ENCODE assay signal across 23 mouse cellular contexts in genomic region chr15:98148356-98148755, GRCm38 (mm10). TPM values are rescaled to one million over a fixed set of nuclear protein-coding genes. Genes with fewer than 3 reads are reported as not detected.
A peak's percentile ranks its signal among the peaks of the same experiment; 100 is the strongest.
DNase-seq lines count a peak whose midpoint lies in the region; ATAC-seq and TF ChIP-seq lines count a peak whose summit lies in the region.
"Had no signal": no experiment of that assay in that cellular context is flagged by ENCODE, and none has a peak within 500 bp of the region (broad histone marks: within the 10 kb centered on the region; RNA-seq: fewer than 3 reads in every experiment).

No protein-coding gene starts in this region.

- no peak for ATAC-seq in heart, embryonic 11.5 days (replicated peaks; ENCODE audit: insufficient number of reproducible peaks, low FRiP score, low TSS enrichment)
- ATAC-seq: liver, postnatal 0 days had no signal

- no peak for TF ChIP-seq POLR2A in ES-Bruce4 (IDR thresholded peaks at IDR 0.05; ENCODE audit: insufficient read depth, low read length)

- no peak for DNase-seq in heart, adult 8-10 months (ENCODE audit: low spot score)
- DNase-seq in cerebellum, adult 11 months = peak; percentile 58
- DNase-seq in cerebellum, postnatal 14 days = peak; percentile 50 to 52
- DNase-seq in layer of hippocampus, adult 9-11 months = no peak
- no peak for DNase-seq in right cerebral cortex, postnatal 14 days
- DNase-seq: adrenal gland, postnatal 36 days; gastrocnemius, postnatal 36 days; kidney, postnatal 14 days; liver, postnatal 0 days; thymus, adult 2 months had no signal

- no peak for TF ChIP-seq CTCF in ES-Bruce4 (IDR thresholded peaks at IDR 0.05; ENCODE audit: low read depth, low read length)

- H3K27ac ChIP-seq in heart, embryonic 11.5 days (ENCODE audit: low read depth, low read length) = peak overlapping the region; percentile 90
- peak overlapping the region; percentile 83 for H3K27ac ChIP-seq in ES-Bruce4 (ENCODE audit: insufficient read depth, low read length)
- H3K27ac ChIP-seq: forebrain, embryonic 12.5 days; hindbrain, embryonic 12.5 days; limb, embryonic 15.5 days; neural tube, embryonic 13.5 days; stomach, embryonic 15.5 days had no signal

- 75% methylated on average over 3 of the region's 3 CpGs for WGBS in heart, embryonic 11.5 days (ENCODE audit: insufficient replicate concordance)

- no peak overlapping the region for H3K9ac ChIP-seq in heart, embryonic 11.5 days (ENCODE audit: low read depth, low read length)
- H3K9ac ChIP-seq in ES-Bruce4 (ENCODE audit: low read depth, poor library complexity, severe bottlenecking) = no peak overlapping the region
- H3K9ac ChIP-seq: forebrain, embryonic 12.5 days; hindbrain, embryonic 12.5 days; limb, embryonic 15.5 days; liver, postnatal 0 days; neural tube, embryonic 13.5 days; stomach, embryonic 15.5 days had no signal

- no peak overlapping the region for H3K4me2 ChIP-seq in heart, embryonic 11.5 days
- H3K4me2 ChIP-seq: forebrain, embryonic 12.5 days; hindbrain, embryonic 12.5 days; limb, embryonic 15.5 days; neural tube, embryonic 13.5 days; stomach, embryonic 15.5 days had no signal

- 0 out of 2 replicates have a peak, but pooled peaks have one; percentile 13 for TF ChIP-seq EP300 in ES-Bruce4 (IDR thresholded peaks at IDR 0.05; ENCODE audit: insufficient read depth, low read depth, low read length)

- no peak overlapping the region for H3K4me3 ChIP-seq in heart, embryonic 11.5 days (ENCODE audit: low read depth, low read length)
- no peak overlapping the region for H3K4me3 ChIP-seq in ES-Bruce4 (ENCODE audit: low read depth, low read length)
- H3K4me3 ChIP-seq: forebrain, embryonic 12.5 days; hindbrain, embryonic 12.5 days; limb, embryonic 15.5 days; neural tube, embryonic 13.5 days; stomach, embryonic 15.5 days had no signal

- peaks cover 12% of the 10 kb centered on the region for H3K4me1 ChIP-seq in heart, embryonic 11.5 days (ENCODE audit: control insufficient read depth, insufficient read depth, low read length)
- peaks cover 2% of the 10 kb centered on the region for H3K4me1 ChIP-seq in ES-Bruce4 (ENCODE audit: control insufficient read depth, insufficient read depth, low read length)

- H3K27me3 ChIP-seq in heart, embryonic 11.5 days (ENCODE audit: control insufficient read depth, insufficient read depth, low read length) = no peaks in the 10 kb centered on the region
- H3K27me3 ChIP-seq in ES-Bruce4 (ENCODE audit: control insufficient read depth, insufficient read depth, low read length, poor library complexity, severe bottlenecking) = no peaks in the 10 kb centered on the region
- H3K27me3 ChIP-seq: forebrain, embryonic 12.5 days; hindbrain, embryonic 12.5 days; limb, embryonic 15.5 days; neural tube, embryonic 13.5 days; stomach, embryonic 15.5 days had no signal

- H3K36me3 ChIP-seq in heart, embryonic 11.5 days (ENCODE audit: control insufficient read depth, insufficient read depth, low read length) = no peaks in the 10 kb centered on the region
- no peaks in the 10 kb centered on the region for H3K36me3 ChIP-seq in ES-Bruce4 (ENCODE audit: control insufficient read depth, insufficient read depth, low read length, poor library complexity, severe bottlenecking)
- H3K36me3 ChIP-seq: forebrain, embryonic 12.5 days; hindbrain, embryonic 12.5 days; limb, embryonic 15.5 days; neural tube, embryonic 13.5 days; stomach, embryonic 15.5 days had no signal

- no peaks in the 10 kb centered on the region for H3K9me3 ChIP-seq in heart, embryonic 11.5 days (replicated peaks; ENCODE audit: control insufficient read depth, low read length)
- no peaks in the 10 kb centered on the region for H3K9me3 ChIP-seq in ES-Bruce4 (replicated peaks; ENCODE audit: control insufficient read depth, insufficient read depth, low read length, poor library complexity, severe bottlenecking)
- H3K9me3 ChIP-seq: forebrain, embryonic 12.5 days; hindbrain, embryonic 12.5 days; limb, embryonic 15.5 days; neural tube, embryonic 13.5 days; stomach, embryonic 15.5 days had no signal

RNA-seq across cellular contexts. Expression of gene Asb8, which starts 17.1 kb away (rescaled TPM):
- polyA plus RNA-seq in heart, embryonic 11.5 days (2014; fragmentation: Nextera tagmentation; extraction: Ambion mirVana) = 81.7 and 86.7 TPM in 2 replicates
- 100 to 1,000 TPM; 116 to 127 (median 119) TPM for total RNA-seq in heart, adult 8-10 months (2022)
- 34.7 and 34.9 TPM in 2 replicates for polyA plus RNA-seq in ES-Bruce4 (2011; ENCODE audit: insufficient read depth, insufficient read length, low read depth, missing spikeins)

RNA-seq across cellular contexts. Expression of gene Ccdc184, which starts 18.6 kb away (rescaled TPM):
- polyA plus RNA-seq in heart, embryonic 11.5 days (2014; fragmentation: Nextera tagmentation; extraction: Ambion mirVana) = 1.2 and 1.3 TPM in 2 replicates
- under 1 TPM; 0.41 to 0.84 (median 0.66) TPM for total RNA-seq in heart, adult 8-10 months (2022)
- polyA plus RNA-seq in ES-Bruce4 (2011; ENCODE audit: insufficient read depth, insufficient read length, low read depth, missing spikeins) = 0.81 and 1.8 TPM in 2 replicates
- total RNA-seq: gastrocnemius, postnatal 36 days had no signal
- polyA plus RNA-seq: liver, postnatal 0 days had no signal

RNA-seq across cellular contexts. Expression of gene Olfr288, which starts 47.0 kb away (rescaled TPM):
- polyA plus RNA-seq in heart, embryonic 11.5 days (2014; fragmentation: Nextera tagmentation; extraction: Ambion mirVana) = not detected in 2 replicates
- not detected for total RNA-seq in heart, adult 8-10 months (2022)
- not detected in 2 replicates for polyA plus RNA-seq in ES-Bruce4 (2011; ENCODE audit: insufficient read depth, insufficient read length, low read depth, missing spikeins)
- total RNA-seq: adrenal gland, postnatal 36 days; ES-E14; gastrocnemius, postnatal 36 days; layer of hippocampus, postnatal 25 days; left cerebral cortex, postnatal 25 days had no signal
- polyA plus RNA-seq: C2C12; forebrain, embryonic 12.5 days; hindbrain, embryonic 12.5 days; intestine, embryonic 14.5 days; limb, embryonic 15.5 days; liver, postnatal 0 days; neural tube, embryonic 13.5 days; spleen, adult 2 months; stomach, embryonic 15.5 days; thymus, adult 2 months had no signal

RNA-seq across cellular contexts. Expression of gene Senp1, which starts 54.8 kb away (rescaled TPM):
- polyA plus RNA-seq in heart, embryonic 11.5 days (2014; fragmentation: Nextera tagmentation; extraction: Ambion mirVana) = 24.3 and 25.1 TPM in 2 replicates
- 1 to 10 TPM; 8.4 to 9.5 (median 8.7) TPM for total RNA-seq in heart, adult 8-10 months (2022)
- 69.2 and 70.6 TPM in 2 replicates for polyA plus RNA-seq in ES-Bruce4 (2011; ENCODE audit: insufficient read depth, insufficient read length, low read depth, missing spikeins)

RNA-seq across cellular contexts. Expression of gene Pfkm, which starts 56.0 kb away (rescaled TPM):
- 49.3 and 68.3 TPM in 2 replicates for polyA plus RNA-seq in heart, embryonic 11.5 days (2014; fragmentation: Nextera tagmentation; extraction: Ambion mirVana)
- 1,000 to 10,000 TPM in 1 of 4 experiments, 100 to 1,000 TPM in 3; 958 to 1,060 (median 998) TPM for total RNA-seq in heart, adult 8-10 months (2022)
- 39.8 and 42.8 TPM in 2 replicates for polyA plus RNA-seq in ES-Bruce4 (2011; ENCODE audit: insufficient read depth, insufficient read length, low read depth, missing spikeins)

Comparison
In these comparisons a context has a peak if more than half of its experiments do, and no peak if none do; other contexts are left out.
1. DNase-seq: peak in cerebellum, adult 11 months (single experiment) and cerebellum, postnatal 14 days (2 of 2); none in heart, adult 8-10 months (single experiment), layer of hippocampus, adult 9-11 months (single experiment) and right cerebral cortex, postnatal 14 days (single experiment).